Mouse (Mus musculus): Measurements from ENCODE around the gene Lrg1.
"Not testable (repeated sequence)": the region's sequence is repeated elsewhere in the genome, so short reads cannot be mapped to it uniquely, and the experiment has no call there.

Gene Lrg1

DNA sequence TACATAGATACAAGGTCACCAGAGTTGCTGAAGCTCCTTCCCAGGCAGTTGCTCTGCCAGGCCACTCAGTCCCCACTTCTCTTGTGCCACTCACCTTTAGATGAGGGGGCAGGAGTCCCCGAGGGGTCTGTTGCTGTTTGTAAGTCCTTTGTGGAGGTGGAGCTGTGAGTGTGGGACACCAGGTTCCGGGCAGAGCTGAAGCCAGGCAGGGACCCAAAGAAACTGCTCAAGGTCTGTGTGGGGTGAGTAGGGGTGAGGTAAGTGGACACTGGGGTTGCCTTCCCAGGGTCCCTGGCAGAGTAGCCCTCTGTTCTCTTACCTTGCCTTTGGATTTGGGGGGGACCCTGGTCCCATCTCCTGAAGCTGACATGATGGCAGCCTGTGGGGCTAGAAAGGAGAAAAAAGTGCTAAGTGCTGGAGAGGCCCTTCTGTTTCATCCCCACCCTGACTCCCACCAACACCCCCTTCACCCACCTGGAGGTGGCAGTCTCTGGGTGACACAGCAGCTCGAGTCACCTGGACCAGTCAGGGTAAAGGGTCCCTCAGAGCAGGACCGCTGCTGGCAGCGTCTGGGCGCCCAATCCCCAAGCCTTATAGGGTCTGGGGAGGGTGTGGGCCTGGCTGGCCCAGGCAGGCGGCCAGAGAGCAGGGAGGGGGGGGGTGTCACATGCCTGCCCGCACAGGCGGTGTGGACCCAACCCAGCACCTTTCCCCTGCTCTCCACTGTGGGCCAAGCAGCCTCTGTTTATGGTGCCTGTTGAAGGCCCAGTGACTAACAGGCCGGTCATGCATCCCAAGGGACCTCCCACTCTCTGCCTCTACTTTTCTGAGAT lies 12.4 kb downstream of the Lrg1 start, which contains the start of gene Plin4:
Gene Plin4, minus strand, starts transcription at position 585 of the 833 bp plus-strand sequence.
- DNase-seq (ENCODE audit: low read depth, low spot score) = no peak

DNA sequence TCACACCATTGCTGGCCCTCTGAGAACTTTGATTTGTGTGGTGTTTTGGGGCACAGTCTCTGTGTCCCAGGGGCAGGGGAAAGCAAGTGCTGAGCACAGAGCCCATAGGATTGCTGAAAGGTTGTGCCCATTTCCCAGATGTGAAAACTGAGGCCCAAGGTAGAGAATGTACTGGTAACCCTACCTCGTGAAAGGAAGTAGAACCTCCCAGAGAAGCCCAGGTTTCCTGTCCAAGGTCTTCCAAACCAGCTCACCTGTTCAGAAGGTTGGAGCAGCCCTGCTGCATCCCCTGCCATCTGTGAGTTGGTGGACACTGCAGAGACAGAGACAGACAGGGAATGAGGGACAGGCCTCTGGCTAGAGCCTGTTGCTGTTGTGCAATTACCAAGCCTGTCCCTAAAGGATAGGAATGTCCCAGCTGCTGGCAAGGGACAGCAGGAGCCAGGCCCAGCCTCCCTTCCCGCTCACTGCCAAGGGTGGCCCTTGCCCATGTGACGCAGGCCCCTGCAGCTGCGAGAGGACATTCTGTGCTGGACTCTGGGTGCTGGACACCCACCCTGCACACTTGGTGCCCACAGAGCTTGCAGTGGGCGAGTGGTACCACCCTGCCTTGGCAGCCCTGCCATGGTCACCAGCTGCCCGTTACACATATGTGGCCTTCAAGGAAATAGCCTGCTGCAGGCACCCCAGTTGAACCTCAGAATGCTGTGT lies 13.3 kb downstream of the Lrg1 start:
- DNase-seq (ENCODE audit: low read depth, low spot score) = no peak

DNA sequence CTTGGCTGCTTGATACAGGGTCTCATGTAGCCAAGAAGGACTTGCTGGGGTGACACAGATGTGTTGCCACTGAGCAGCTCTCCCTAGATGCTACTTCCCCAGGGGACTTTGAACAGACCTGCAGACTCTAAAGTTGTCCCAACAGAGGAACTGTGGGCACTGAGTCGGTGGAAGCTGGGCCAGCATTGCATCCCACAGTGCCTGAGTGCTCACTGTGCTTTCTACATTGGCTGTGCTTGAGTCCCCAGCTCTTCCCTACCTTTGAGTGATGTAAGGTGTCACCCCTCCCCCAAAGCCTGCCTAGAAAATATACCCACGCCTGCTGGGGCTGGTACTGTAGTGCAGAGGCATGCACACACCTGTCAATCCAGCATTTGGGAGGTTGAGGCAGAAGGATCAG lies 14.1 kb downstream of the Lrg1 start:
- no peak for DNase-seq (ENCODE audit: low read depth, low spot score)

DNA sequence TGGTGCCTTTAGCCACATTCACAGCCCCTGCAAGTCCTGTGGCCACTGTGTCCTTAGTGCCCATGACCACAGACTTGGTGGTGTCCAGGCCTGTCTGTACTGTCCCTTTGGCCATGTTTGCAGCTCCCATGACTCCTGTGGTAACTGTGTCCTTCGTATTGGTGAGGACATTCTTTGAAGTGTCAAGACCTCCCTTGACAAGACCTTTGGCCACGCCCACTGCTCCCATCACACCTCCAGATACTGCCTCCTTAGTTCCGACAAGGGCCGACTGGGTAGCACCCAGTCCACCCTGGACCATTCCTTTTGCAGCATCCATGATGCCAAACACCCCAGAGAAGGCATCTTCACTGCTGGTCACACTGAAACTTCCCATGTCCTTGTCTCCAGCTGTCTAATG lies 14.8 kb downstream of the Lrg1 start:
- DNase-seq (ENCODE audit: low read depth, low spot score) = no peak

DNA sequence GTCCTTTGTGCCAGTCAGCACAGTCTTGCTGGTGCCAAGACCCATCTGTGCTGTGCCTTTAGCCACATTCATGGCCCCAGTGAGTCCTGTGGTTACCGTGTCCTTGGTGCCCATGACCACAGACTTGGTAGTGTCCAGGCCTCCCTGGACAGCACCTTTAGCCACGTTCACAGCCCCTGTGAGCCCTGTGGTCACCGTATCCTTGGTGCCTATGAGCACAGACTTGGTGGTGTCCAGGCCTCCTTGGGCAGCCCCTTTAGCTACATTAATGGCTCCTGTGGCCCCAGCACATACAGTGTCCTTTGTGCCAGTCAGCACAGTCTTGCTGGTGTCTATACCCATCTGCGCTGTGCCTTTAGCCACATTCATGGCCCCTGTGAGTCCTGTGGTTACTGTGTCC lies 15.4 kb downstream of the Lrg1 start:
- not testable (repeated sequence) for DNase-seq (ENCODE audit: low read depth, low spot score)

DNA sequence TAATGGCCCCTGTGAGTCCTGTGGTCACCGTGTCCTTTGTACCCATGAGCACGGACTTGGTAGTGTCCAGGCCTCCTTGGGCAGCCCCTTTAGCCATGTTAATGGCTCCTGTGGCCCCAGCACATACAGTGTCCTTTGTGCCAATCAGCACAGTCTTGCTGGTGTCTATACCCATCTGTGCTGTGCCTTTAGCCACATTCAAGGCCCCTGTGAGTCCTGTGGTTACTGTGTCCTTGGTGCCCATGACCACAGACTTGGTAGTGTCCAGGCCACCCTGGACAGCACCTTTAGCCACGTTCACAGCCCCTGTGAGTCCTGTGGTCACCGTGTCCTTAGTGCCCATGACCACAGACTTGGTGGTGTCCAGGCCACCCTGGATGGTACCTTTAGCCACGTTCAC lies 17.0 kb downstream of the Lrg1 start:
- DNase-seq (ENCODE audit: low read depth, low spot score) = not testable (repeated sequence)

DNA sequence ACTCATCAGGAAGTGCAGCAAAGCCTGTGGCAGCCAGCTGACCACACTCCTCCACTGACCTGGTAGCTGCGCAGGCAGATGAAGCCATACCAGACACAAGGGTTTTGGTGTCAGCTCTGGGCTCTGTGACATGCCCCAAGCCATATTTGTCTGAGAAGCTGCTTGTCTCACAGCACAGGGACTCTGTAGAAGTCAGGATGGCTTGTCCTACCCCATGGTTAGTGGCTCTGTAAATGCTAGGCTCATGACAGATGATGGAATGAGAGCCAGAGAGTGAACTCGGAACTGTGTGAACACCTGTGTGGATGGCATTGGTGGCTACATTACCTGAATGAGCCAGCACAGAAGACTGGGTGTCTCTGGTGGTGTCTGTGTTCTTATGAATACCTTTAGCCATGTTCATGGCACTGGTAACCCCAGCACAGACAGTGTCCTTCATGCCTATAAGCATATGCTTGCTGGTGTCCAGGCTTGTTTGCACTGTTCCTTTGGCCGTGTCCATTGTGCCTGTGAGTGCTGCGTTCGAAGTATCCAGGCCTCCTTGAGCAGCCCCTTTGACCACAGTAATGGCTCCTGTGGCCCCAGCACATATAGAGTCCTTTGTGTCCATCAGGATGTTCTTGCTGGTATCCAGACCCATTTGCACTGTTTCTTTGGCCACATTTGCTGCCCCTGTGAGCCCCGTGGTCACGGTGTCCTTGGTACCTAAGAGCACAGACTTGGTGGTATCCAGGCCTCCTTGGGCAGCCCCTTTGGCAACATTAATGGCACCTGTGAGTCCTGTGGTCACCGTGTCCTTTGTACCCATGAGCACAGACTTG lies 18.1 kb downstream of the Lrg1 start:
- no peak for DNase-seq (ENCODE audit: low read depth, low spot score)

DNA sequence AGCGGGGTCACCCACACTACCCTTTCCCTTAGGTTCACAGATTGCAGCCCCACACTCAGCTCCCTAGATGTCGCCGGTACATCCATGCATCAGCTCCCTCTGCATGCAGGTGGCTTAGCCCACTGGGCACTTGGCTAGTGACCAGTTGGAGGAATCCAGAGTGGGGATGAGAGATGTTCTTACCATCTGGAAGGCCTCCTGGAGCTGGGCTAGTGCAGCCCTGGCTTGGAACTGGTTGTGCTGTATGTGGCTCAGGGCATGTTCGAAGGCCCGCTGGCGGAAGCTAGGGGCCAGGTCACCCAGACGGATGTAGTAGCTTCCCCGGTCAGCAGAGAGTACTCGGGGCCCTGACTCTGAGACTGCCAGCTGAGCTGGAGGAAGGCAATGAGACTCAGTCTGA lies 18.9 kb downstream of the Lrg1 start:
- DNase-seq (ENCODE audit: low read depth, low spot score) = no peak

DNA sequence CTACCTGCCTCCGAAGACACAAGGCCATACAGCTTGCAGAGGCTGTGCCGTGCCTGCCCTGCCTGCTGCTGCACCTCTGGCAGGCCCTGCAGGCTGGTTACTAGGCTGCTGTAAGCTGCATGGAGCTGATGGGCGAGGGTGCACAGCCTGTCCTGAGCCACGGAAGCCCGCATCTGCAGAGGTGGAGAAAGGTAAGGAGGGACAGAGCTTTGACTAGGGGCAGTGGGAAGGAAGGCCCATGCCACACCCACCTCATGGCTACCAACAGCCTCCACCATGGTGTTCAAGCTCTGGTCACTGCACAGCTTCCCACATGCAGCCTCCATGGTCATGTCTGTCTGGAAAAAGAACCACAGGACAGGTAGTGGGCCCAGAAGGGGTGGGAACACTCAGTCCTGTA lies 19.6 kb downstream of the Lrg1 start:
- no peak for DNase-seq (ENCODE audit: low read depth, low spot score)

DNA sequence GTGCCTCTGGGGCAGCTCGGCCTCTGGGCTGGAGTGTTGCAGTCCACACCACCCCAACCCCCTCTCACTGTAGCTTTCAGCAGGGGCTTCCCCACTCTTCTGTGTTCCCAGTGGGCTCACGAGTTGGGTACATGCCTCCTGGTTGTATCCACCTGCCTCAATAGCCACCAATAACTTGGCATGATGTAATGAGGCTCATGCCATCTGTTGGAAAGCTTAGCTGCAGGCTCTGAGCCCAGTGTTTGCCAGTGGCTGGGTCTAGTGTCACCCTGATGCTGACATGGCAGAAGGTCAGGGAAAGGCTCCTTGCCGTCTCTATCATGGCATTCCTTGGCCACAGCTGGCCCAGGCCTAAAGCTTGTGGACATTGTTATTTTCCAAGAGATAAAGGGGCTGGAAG lies 21.0 kb downstream of the Lrg1 start:
- DNase-seq (ENCODE audit: low read depth, low spot score) = no peak

DNA sequence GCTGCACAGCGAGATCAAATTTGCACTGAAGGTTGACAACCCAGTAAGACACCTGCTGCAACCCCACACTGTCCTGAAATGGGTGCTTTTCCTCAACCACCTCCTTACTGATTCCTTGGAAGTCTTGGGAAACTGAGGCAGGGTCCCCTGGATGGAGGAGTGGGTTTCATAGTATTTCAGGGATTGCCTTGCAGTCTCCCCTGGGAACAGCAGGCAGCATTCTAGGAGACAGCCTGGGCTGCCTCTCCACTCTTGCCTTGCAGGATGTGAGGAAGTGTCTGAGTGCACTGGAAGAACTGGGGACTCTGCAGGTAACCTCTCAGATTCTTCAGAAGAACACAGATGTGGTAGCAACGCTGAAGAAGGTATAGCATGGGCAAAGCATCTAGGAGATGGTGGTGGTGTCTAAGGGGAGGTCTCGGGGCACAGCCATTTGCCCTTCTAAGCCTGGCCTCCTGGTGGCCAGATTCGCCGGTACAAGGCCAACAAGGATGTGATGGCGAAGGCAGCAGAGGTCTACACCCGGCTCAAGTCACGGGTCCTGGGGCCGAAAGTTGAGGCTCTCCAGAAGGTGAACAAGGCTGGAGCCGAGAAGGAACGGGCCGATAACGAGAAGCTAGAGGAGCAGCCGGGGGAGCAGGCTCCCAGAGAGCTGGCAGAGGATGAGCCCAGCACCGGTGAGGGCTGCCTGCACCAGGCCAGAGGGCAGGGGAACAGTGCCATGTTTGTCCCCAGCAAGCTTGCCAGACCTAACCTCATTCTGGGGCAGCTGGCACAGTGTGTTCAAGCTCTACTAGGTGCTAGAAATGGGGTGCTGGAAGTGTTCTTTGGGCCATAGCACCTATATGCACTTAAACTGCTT lies 22.9 kb downstream of the Lrg1 start:
- no peak for DNase-seq (ENCODE audit: low read depth, low spot score)

DNA sequence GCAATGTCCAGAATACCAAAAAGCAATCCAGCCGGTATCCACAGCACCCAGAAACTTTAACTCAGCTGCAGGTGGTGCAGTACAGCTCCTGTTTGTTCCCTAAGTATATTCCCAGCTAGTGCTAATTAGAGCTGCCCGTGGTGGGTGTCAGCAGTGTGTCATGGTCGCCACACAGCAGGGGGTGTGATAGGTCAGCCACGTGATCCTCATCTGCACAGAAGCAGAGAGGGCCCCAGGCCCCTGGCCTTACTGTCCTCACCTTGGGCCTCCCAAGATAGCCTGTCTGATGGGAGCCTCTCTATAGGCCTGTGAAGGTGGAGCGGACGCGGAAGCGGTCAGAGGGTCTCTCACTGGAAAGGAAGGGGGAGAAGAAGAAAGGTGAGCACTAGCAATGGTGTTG lies 23.6 kb downstream of the Lrg1 start:
- no peak for DNase-seq (ENCODE audit: low read depth, low spot score)

DNA sequence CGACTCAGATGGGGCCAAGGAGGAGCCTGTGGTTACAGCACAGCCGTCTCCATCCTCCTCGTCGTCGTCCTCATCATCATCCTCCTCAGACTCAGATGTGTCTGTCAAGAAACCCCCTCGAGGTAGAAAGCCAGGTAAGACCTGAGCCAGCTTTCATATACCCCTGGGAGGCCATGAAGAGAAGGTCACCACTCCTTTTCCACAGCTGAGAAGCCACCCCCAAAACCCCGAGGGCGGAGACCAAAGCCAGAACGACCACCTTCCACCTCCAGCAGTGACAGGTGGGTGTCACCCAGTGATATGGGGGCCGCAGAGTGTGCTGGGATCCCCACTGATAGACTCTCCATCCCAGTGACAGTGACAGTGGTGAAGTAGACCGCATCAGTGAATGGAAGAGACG lies 24.9 kb downstream of the Lrg1 start:
- no peak for DNase-seq (ENCODE audit: low read depth, low spot score)

DNA sequence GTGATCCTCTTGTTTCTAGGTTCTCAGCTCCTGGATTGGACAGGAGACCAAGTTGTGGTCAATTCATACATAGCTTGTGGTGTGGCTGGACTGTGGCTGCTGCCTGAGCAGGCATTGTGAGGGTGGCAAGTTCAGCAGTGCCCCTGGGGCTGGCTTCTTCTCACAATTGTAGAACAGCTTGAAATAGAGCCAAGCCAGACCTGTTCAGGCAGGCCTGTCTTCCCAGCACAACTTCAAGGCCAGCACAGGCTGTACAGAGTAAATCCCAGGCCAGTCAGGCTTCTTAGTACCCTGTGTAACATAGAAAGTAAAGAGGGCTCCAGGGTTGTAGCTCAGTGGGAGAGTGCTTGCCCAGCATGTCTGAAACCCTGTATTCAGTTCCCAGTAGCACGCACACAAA lies 29.0 kb downstream of the Lrg1 start:
- DNase-seq (ENCODE audit: low read depth, low spot score) = no peak

DNA sequence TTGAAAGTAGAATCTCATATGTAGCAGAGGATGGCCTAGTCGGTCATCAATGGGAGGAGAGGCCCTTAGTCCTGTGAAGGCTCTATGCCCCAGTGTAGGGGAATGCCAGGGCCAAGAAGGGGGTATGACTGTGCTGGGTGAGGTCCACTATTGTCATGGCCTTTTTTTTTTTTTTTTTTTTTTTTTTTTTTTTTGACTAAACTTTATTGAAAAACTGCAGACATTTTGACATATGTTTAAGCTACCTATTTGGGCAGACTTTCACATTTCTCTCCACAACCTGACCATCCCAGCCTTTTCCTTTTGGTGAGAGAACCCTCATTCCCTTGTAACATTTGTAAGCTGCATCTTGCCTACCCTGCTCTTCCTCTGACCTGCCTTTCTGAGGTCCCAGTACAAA lies 29.5 kb downstream of the Lrg1 start:
- DNase-seq (ENCODE audit: low read depth, low spot score) = no peak

DNA sequence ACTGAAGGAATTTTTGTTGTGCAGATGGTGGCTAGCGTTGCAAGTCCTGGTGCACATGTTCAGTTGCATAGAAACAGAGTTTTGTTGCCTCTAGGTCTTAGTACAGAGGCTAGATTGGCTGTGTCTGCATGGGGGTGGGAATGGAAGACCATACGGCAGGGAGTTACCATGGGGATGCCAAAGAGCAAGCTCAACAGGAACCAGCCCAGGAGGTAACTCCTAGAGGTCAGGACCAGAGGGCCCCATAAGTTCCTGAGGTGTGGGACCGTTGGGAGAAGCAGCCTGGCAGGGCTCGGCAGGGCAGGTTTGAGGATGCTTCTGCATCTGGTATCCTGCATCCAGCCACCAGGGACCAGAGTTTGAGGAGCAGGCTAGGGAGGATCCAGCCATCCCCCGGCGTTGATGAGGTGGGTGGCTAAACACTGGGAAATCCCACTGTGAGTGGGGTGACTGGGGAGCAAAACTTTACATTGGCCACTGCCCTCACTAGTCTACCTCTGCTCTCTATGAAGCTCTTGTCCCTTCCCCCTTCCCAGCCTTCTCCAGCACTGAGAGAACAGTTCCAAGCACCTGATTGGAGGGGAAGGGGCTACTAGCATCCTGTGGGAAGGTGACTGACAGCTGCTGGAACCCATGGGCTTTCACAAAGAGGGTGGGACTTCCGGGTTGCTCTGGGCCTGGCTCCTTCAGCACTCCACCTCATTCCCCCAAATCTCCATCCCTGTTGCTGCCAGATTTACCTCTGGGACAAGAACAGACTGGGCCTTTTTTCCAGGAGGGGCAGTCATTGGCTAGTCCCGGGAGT lies 40.8 kb downstream of the Lrg1 start:
- DNase-seq (ENCODE audit: low read depth, low spot score) = peak; percentile 71

DNA sequence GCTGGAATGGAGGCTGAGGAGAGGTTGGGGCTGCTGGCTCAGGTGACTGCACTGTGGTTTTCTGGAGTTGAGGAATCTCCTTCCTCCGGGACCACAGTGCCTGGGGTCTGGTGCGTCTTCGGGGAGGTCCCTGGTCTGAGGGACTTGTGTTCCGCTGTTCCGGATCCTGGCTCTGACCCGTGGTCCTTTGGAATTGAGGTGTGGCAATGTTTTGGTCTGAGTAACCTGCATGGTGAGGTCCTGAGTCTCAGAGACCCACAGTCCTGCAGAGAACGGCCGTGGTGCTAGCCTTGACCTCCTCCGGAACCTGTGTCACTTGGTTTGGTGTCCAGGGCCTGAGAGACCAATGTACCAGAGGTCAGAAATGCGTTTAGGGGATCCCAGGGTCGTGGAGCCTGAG lies 41.9 kb downstream of the Lrg1 start:
- DNase-seq (ENCODE audit: low read depth, low spot score) = no peak

DNA sequence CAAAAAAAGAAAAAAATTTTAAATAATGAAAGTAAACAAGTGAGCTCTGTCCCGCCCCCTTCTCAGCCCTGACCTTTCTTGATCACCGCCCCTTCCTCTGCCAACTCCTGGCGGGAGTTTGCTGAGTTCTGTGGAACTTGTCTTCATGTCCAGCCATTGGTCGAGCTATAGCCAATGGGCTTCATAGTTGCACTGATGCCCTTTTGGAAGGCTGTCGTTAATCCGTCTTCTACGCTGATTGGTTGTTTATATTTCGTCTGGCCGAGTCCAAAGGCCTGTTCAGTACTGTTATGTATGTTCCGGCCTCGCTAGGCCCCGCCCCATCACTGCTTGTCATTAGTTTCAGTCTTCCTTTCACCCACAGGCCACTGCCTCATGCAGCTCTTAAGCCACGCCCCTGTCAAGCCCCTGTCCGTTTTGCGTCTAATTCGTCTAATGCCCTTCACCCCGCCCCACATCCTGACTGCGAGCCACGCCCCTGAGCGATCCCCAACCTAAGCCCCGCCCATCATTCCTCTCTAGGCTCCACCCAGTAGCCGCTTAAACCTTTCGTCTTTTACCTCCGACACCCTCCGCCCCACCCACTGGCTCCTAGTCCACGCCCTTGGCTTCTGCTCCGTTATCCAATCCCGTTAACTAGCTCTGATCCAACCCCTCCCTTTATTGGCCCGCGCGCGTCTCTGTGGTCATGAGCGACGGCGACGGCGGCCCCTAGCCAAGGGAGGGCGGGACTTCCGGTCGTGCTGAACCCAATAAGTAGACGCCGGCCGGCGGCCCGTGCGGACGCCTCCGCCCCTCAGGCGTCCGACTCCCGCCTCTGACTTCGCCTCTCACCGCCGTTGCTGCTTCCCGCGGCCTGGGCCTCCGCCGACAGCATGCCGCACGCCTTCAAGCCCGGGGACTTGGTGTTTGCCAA lies 42.7 kb downstream of the Lrg1 start, which contains the start of gene Hdgfl2:
Gene Hdgfl2, plus strand, starts transcription at position 755 of the 916 bp plus-strand sequence.
- peak; percentile 99 for DNase-seq (ENCODE audit: low read depth, low spot score)

DNA sequence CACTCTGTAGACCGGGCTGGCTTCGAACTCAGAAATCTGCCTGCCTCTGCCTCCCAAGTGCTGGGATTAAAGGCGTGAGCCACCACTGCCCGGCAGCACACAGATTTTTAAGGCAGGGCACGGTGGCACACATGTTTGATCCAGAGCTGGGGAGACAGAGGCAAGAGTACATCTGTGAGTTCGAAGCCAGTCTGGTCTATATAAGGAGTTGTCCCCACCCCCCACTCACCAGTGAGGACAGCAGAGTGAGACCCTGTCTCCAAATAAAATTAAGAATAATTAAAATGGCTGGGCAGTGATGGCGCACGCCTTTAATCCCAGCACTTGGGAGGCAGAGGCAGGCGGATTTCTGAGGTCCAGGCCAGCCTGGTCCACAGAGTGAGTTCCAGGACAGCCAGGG lies 43.4 kb downstream of the Lrg1 start:
- DNase-seq (ENCODE audit: low read depth, low spot score) = not testable (repeated sequence)

All from WW6 (cell line).